Mouse (Mus musculus) frontal cortex, postnatal 14 days (tissue): Measurements from ENCODE around the gene Rad9a.

Experiments
- DNase-seq, 2 experiments: peaks; one replicate each; pipeline ENCODE4 v3.0.0; 2022; ENCODE audit warnings: low spot score in 2 of 2

Rad9a gene

GRCm38 (mm10) chr19:4164100-4164499 is 37.4 kb downstream of the Rad9a start:
- DNase-seq = no peak

GRCm38 (mm10) chr19:4163543-4163887 is 37.9 kb downstream of the Rad9a start:
- no peak for DNase-seq

GRCm38 (mm10) chr19:4162646-4163542 is 38.6 kb downstream of the Rad9a start, which contains the start of gene Rps6kb2:
TSS of gene Rps6kb2 (minus strand) at chr19:4163354.
- peak; percentile 95 to 96 for DNase-seq

- DNase-seq = no peak
These were observed 42.4 kb downstream of the Rad9a start for GRCm38 (mm10) chr19:4159049-4159448.

- no peak for DNase-seq
These were observed 44.7 kb downstream of the Rad9a start for GRCm38 (mm10) chr19:4156771-4157170.

- no peak for DNase-seq
These were observed 45.3 kb downstream of the Rad9a start for GRCm38 (mm10) chr19:4156073-4156579.

- no peak for DNase-seq
These were observed 46.0 kb downstream of the Rad9a start for GRCm38 (mm10) chr19:4155223-4156072.

- no peak for DNase-seq
These were observed 46.8 kb downstream of the Rad9a start for GRCm38 (mm10) chr19:4154437-4155222.

GRCm38 (mm10) chr19:4153232-4153654 is 48.2 kb downstream of the Rad9a start, which contains the start of gene Ptprcap:
TSS of gene Ptprcap (plus strand) at chr19:4153604.
- DNase-seq = no peak

- no peak for DNase-seq
These were observed 48.8 kb downstream of the Rad9a start for GRCm38 (mm10) chr19:4152445-4153231.

GRCm38 (mm10) chr19:4151898-4152297 is 49.6 kb downstream of the Rad9a start:
- no peak for DNase-seq

- no peak for DNase-seq
These were observed 50.0 kb downstream of the Rad9a start for GRCm38 (mm10) chr19:4151488-4151860.

GRCm38 (mm10) chr19:4150567-4151487 is 50.6 kb downstream of the Rad9a start:
- DNase-seq = no peak

- no peak for DNase-seq
These were observed 51.5 kb downstream of the Rad9a start for GRCm38 (mm10) chr19:4149764-4150461.

GRCm38 (mm10) chr19:4149283-4149682 is 52.2 kb downstream of the Rad9a start:
- no peak for DNase-seq

- no peak for DNase-seq
These were observed 52.6 kb downstream of the Rad9a start for GRCm38 (mm10) chr19:4148819-4149218.

GRCm38 (mm10) chr19:4148491-4148806 is 53.0 kb downstream of the Rad9a start, which contains the start of gene Coro1b:
TSS of gene Coro1b (plus strand) at chr19:4148619.
- DNase-seq = peak; percentile 88 to 94

- no peak for DNase-seq
These were observed 53.5 kb downstream of the Rad9a start for GRCm38 (mm10) chr19:4147782-4148490.
